23 mouse cellular contexts compared by ENCODE assay signal in genomic region chr4:123448015-123448414, GRCm38 (mm10).
DNase-seq lines count a peak whose midpoint lies in the region; ATAC-seq and TF ChIP-seq lines count a peak whose summit lies in the region.
"Had no signal": no experiment of that assay in that cellular context is flagged by ENCODE, and none has a peak within 500 bp of the region (broad histone marks: within the 10 kb centered on the region; RNA-seq: fewer than 3 reads in every experiment).

No protein-coding gene starts in this region.

- H3K9ac ChIP-seq in heart, adult 2 months (ENCODE audit: low read depth, low read length): no peak overlapping the region
- no peak overlapping the region for H3K9ac ChIP-seq in heart, embryonic 11.5 days (ENCODE audit: low read depth, low read length)
- H3K9ac ChIP-seq in heart, postnatal 0 days (replicated peaks; ENCODE audit: low read depth, low read length): no peak overlapping the region
- H3K9ac ChIP-seq in liver, embryonic 12.5 days: no peak overlapping the region
- no peak overlapping the region for H3K9ac ChIP-seq in hindbrain, embryonic 14.5 days
- H3K9ac ChIP-seq: forebrain, postnatal 0 days; hindbrain, embryonic 12.5 days; intestine, embryonic 15.5 days had no signal

- peaks cover 9% of the 10 kb centered on the region for H3K4me1 ChIP-seq in heart, adult 2 months (ENCODE audit: control insufficient read depth, insufficient read depth, low read length)
- H3K4me1 ChIP-seq in heart, embryonic 11.5 days (ENCODE audit: control insufficient read depth, insufficient read depth, low read length): peaks cover 8% of the 10 kb centered on the region
- peaks cover 10% of the 10 kb centered on the region; the same call in 1 of the 2 replicates for H3K4me1 ChIP-seq in heart, postnatal 0 days (ENCODE audit: control insufficient read depth, insufficient read depth)
- peaks cover 10% of the 10 kb centered on the region for H3K4me1 ChIP-seq in liver, embryonic 12.5 days
- no peaks in the 10 kb centered on the region for H3K4me1 ChIP-seq in hindbrain, embryonic 14.5 days (replicated peaks; ENCODE audit: control insufficient read depth, insufficient read depth, low read length)
- H3K4me1 ChIP-seq: hindbrain, embryonic 12.5 days; intestine, embryonic 15.5 days had no signal

- H3K79me2 ChIP-seq in heart, adult 2 months (replicated peaks; ENCODE audit: control insufficient read depth, insufficient read depth, low read length): no peaks in the 10 kb centered on the region

- TF ChIP-seq CTCF in gastrocnemius, adult 2 months (IDR thresholded peaks at IDR 0.05): no peak
- TF ChIP-seq CTCF in heart, adult 2 months (IDR thresholded peaks at IDR 0.05): no peak
- no peak for TF ChIP-seq CTCF in heart, postnatal 0 days (IDR thresholded peaks at IDR 0.05; ENCODE audit: low read depth)

- intact Hi-C loops in gastrocnemius, adult 2 months (cut with DNase I): no loop called here
- intact Hi-C loops in heart, adult 2 months (cut with DNase I): no loop called here
- intact Hi-C loops in heart, postnatal 25 days (cut with DNase I): loop anchor here (5.0 to 10.0 kb wide), 2 partner anchors 36 to 53 kb away; no protein-coding TSS in a partner anchor

- H3K36me3 ChIP-seq in heart, adult 2 months (ENCODE audit: control insufficient read depth, insufficient read depth, low read length): peaks cover 43% of the 10 kb centered on the region
- peaks cover 38% of the 10 kb centered on the region for H3K36me3 ChIP-seq in heart, embryonic 11.5 days (ENCODE audit: control insufficient read depth, insufficient read depth, low read length)
- H3K36me3 ChIP-seq in heart, postnatal 0 days (replicated peaks; ENCODE audit: control insufficient read depth, insufficient read depth, low read length): peaks cover 80% of the 10 kb centered on the region
- peaks cover 75% of the 10 kb centered on the region for H3K36me3 ChIP-seq in liver, embryonic 12.5 days
- H3K36me3 ChIP-seq in hindbrain, embryonic 14.5 days (replicated peaks; ENCODE audit: control insufficient read depth, insufficient read depth): peaks cover 88% of the 10 kb centered on the region

- no peak overlapping the region for H3K4me2 ChIP-seq in heart, embryonic 11.5 days
- H3K4me2 ChIP-seq in heart, postnatal 0 days (ENCODE audit: low read depth, low read length): no peak overlapping the region
- no peak overlapping the region for H3K4me2 ChIP-seq in liver, embryonic 12.5 days
- no peak overlapping the region for H3K4me2 ChIP-seq in hindbrain, embryonic 14.5 days (replicated peaks)
- H3K4me2 ChIP-seq: hindbrain, embryonic 12.5 days; intestine, embryonic 15.5 days had no signal

- DNase-seq in gastrocnemius, adult 2 months: no peak
- DNase-seq in gastrocnemius, adult 18-20 months (ENCODE audit: low spot score): no peak
- DNase-seq in heart, adult 2 months: no peak
- no peak for DNase-seq in heart, postnatal 0 days (ENCODE audit: low spot score)
- no peak for DNase-seq in heart, postnatal 25 days (ENCODE audit: low spot score)
- no peak for DNase-seq in hindbrain, embryonic 14.5 days (ENCODE audit: low spot score)
- DNase-seq: adrenal gland, adult 8-10 months; adrenal gland, postnatal 25 days; cerebellum, adult 18-20 months; cerebellum, adult 9-10 months; cerebellum, postnatal 14 days; forebrain, postnatal 0 days; gastrocnemius, postnatal 10 days; gastrocnemius, postnatal 36 days; kidney, adult 11 months; kidney, adult 8-10 months had no signal

- 42% methylated on average over 2 of the region's 2 CpGs for WGBS in heart, adult 2 months
- WGBS in heart, embryonic 11.5 days (ENCODE audit: insufficient replicate concordance): 88% methylated on average over 2 of the region's 2 CpGs
- 79% methylated on average over 2 of the region's 2 CpGs for WGBS in heart, postnatal 0 days
- WGBS in liver, embryonic 12.5 days (ENCODE audit: insufficient replicate concordance): 80% methylated on average over 2 of the region's 2 CpGs
- 98% methylated on average over 2 of the region's 2 CpGs for whole genome bisulfite sequencing in hindbrain, embryonic 14.5 days

- TF ChIP-seq POLR2A in heart, adult 2 months (IDR thresholded peaks at IDR 0.05; ENCODE audit: insufficient read depth, low read depth, low read length): no peak

- TF ChIP-seq EP300 in heart, adult 2 months (IDR thresholded peaks at IDR 0.05; ENCODE audit: insufficient read depth, low read depth, low read length): no peak
- no peak for TF ChIP-seq EP300 in heart, postnatal 0 days (IDR thresholded peaks at IDR 0.05; ENCODE audit: low read depth)

- H3K4me3 ChIP-seq in gastrocnemius, adult 2 months: no peak overlapping the region
- no peak overlapping the region for H3K4me3 ChIP-seq in heart, adult 2 months
- H3K4me3 ChIP-seq in heart, embryonic 11.5 days (ENCODE audit: low read depth, low read length): no peak overlapping the region
- no peak overlapping the region for H3K4me3 ChIP-seq in heart, postnatal 0 days (ENCODE audit: low read depth, low read length)
- H3K4me3 ChIP-seq in liver, embryonic 12.5 days: no peak overlapping the region
- no peak overlapping the region for H3K4me3 ChIP-seq in hindbrain, embryonic 14.5 days (replicated peaks; ENCODE audit: low read length)
- H3K4me3 ChIP-seq: hindbrain, embryonic 12.5 days; intestine, embryonic 15.5 days had no signal

- H3K9me3 ChIP-seq in heart, embryonic 11.5 days (replicated peaks; ENCODE audit: control insufficient read depth, low read length): no peaks in the 10 kb centered on the region
- no peaks in the 10 kb centered on the region for H3K9me3 ChIP-seq in heart, postnatal 0 days (replicated peaks; ENCODE audit: control insufficient read depth, low read length)
- no peaks in the 10 kb centered on the region for H3K9me3 ChIP-seq in liver, embryonic 12.5 days (replicated peaks)
- no peaks in the 10 kb centered on the region for H3K9me3 ChIP-seq in hindbrain, embryonic 14.5 days (ENCODE audit: control insufficient read depth, low read length)
- H3K9me3 ChIP-seq: hindbrain, embryonic 12.5 days; intestine, embryonic 15.5 days had no signal

- no peak for ATAC-seq in heart, embryonic 11.5 days (replicated peaks; ENCODE audit: insufficient number of reproducible peaks, low FRiP score, low TSS enrichment)
- no peak for ATAC-seq in heart, postnatal 0 days (ENCODE audit: insufficient read depth, low read depth)
- no peak for ATAC-seq in liver, embryonic 12.5 days
- no peak for ATAC-seq in hindbrain, embryonic 14.5 days (ENCODE audit: low FRiP score)
- ATAC-seq: activated CD4-positive, CD25-positive, alpha-beta regulatory T cell, adult 4 months; forebrain, embryonic 14.5 days; forebrain, postnatal 0 days; hindbrain, embryonic 16.5 days; intestine, embryonic 15.5 days had no signal

- H3K27ac ChIP-seq in gastrocnemius, adult 2 months: peak overlapping the region; percentile 70
- H3K27ac ChIP-seq in heart, adult 2 months: peak overlapping the region; percentile 42
- H3K27ac ChIP-seq in heart, embryonic 11.5 days (ENCODE audit: low read depth, low read length): no peak overlapping the region
- H3K27ac ChIP-seq in heart, postnatal 0 days (ENCODE audit: low read depth): peak overlapping the region; percentile 60
- H3K27ac ChIP-seq in liver, embryonic 12.5 days: no peak overlapping the region
- H3K27ac ChIP-seq in hindbrain, embryonic 14.5 days: no peak overlapping the region
- H3K27ac ChIP-seq: hindbrain, embryonic 12.5 days; intestine, embryonic 15.5 days had no signal

- no peaks in the 10 kb centered on the region for H3K27me3 ChIP-seq in heart, adult 2 months (ENCODE audit: control insufficient read depth, insufficient read depth, low read length)
- no peaks in the 10 kb centered on the region for H3K27me3 ChIP-seq in heart, embryonic 11.5 days (ENCODE audit: control insufficient read depth, insufficient read depth, low read length)
- no peaks in the 10 kb centered on the region for H3K27me3 ChIP-seq in heart, postnatal 0 days (ENCODE audit: control insufficient read depth, insufficient read depth, low read length)
- H3K27me3 ChIP-seq in liver, embryonic 12.5 days (replicated peaks): no peaks in the 10 kb centered on the region
- H3K27me3 ChIP-seq in hindbrain, embryonic 14.5 days (ENCODE audit: control insufficient read depth, insufficient read depth, low read length): no peaks in the 10 kb centered on the region
- H3K27me3 ChIP-seq: hindbrain, embryonic 12.5 days; intestine, embryonic 15.5 days had no signal

Comparison
In these comparisons a context has a peak if more than half of its experiments do, and no peak if none do; other contexts are left out.
1. H3K27ac ChIP-seq: peak in gastrocnemius, adult 2 months (single experiment), heart, adult 2 months (single experiment) and heart, postnatal 0 days (single experiment); none in heart, embryonic 11.5 days (single experiment), liver, embryonic 12.5 days (single experiment) and hindbrain, embryonic 14.5 days (single experiment).